Mouse (Mus musculus): ENCODE data around the gene Rbmxl1. TPM values are rescaled to one million over a fixed set of nuclear protein-coding genes. Genes with fewer than 3 reads are reported as not detected.
"Not testable (repeated sequence)": the region's sequence is repeated elsewhere in the genome, so short reads cannot be mapped to it uniquely, and the experiment has no call there.

Rbmxl1 gene
- polyA plus RNA-seq, 1 experiment from 2014 or later = 186 TPM

DNA sequence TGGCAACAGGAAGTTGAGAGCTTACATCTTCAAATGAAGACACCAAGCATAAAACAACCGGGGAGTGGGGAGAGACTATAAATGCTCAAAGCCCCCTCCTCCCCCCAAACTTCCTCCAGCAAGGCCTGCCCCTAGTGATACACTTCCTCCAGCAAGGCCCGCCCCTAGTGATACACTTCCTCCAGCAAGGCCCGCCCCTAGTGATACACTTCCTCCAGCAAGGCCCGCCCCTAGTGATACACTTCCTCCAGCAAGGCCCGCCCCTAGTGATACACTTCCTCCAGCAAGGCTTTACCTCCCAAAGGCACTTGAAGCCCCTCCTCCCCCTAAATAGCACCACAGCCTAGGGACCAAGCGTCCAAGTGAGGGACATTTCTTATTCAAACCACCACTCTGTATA lies 34.0 kb upstream of the Rbmxl1 start:
- WGBS (ENCODE audit: insufficient replicate concordance) = 78% methylated on average over 4 of the region's 6 CpGs

GRCm38 (mm10) chr8:78537795-78538194 lies 29.1 kb upstream of the Rbmxl1 start:
- 90% methylated on average over 3 of the region's 3 CpGs for WGBS (ENCODE audit: insufficient replicate concordance)
- H3K4me1 ChIP-seq (ENCODE audit: control insufficient read depth, insufficient read depth, low read length) = no peaks in the 10 kb centered on the region
- no peaks in the 10 kb centered on the region for H3K27me3 ChIP-seq (ENCODE audit: control insufficient read depth, insufficient read depth, low read length)
- H3K9ac ChIP-seq (ENCODE audit: low read depth, low read length) = no peak overlapping the region
- no peaks in the 10 kb centered on the region for H3K9me3 ChIP-seq (replicated peaks; ENCODE audit: control insufficient read depth, low read length)
- no peak for ATAC-seq (replicated peaks; ENCODE audit: insufficient number of reproducible peaks, low FRiP score, low TSS enrichment)
- peaks cover 4% of the 10 kb centered on the region for H3K36me3 ChIP-seq (ENCODE audit: control insufficient read depth, insufficient read depth, low read length)
- no peak overlapping the region for H3K27ac ChIP-seq (ENCODE audit: low read depth, low read length)
- H3K4me2 ChIP-seq = no peak overlapping the region
- H3K4me3 ChIP-seq (ENCODE audit: low read depth, low read length) = no peak overlapping the region

More for the DNA sequence above, 34.0 kb upstream of the Rbmxl1 start:
- H3K4me2 ChIP-seq; H3K27me3 ChIP-seq (ENCODE audit: control insufficient read depth, insufficient read depth, low read length); H3K4me3 ChIP-seq (ENCODE audit: low read depth, low read length); H3K9ac ChIP-seq (ENCODE audit: low read depth, low read length); ATAC-seq (replicated peaks; ENCODE audit: insufficient number of reproducible peaks, low FRiP score, low TSS enrichment); H3K9me3 ChIP-seq (replicated peaks; ENCODE audit: control insufficient read depth, low read length); H3K27ac ChIP-seq (ENCODE audit: low read depth, low read length); H3K36me3 ChIP-seq (ENCODE audit: control insufficient read depth, insufficient read depth, low read length): not testable (repeated sequence)
- H3K4me1 ChIP-seq (ENCODE audit: control insufficient read depth, insufficient read depth, low read length) = peaks cover 10% of the 10 kb centered on the region

GRCm38 (mm10) chr8:78536716-78537115 lies 28.0 kb upstream of the Rbmxl1 start:
- Histone ChIP-seq H3K9me3 (replicated peaks; ENCODE audit: control insufficient read depth, low read length) (no peaks in the 10 kb centered on the region), H3K9ac (ENCODE audit: low read depth, low read length) (no peak overlapping the region), H3K27ac (ENCODE audit: low read depth, low read length) (no peak overlapping the region), H3K36me3 (ENCODE audit: control insufficient read depth, insufficient read depth, low read length) (peaks cover under 1% of the 10 kb centered on the region), H3K4me1 (ENCODE audit: control insufficient read depth, insufficient read depth, low read length) (no peaks in the 10 kb centered on the region), H3K4me2 (no peak overlapping the region), H3K27me3 (ENCODE audit: control insufficient read depth, insufficient read depth, low read length) (no peaks in the 10 kb centered on the region), H3K4me3 (ENCODE audit: low read depth, low read length) (no peak overlapping the region)
- ATAC-seq (replicated peaks; ENCODE audit: insufficient number of reproducible peaks, low FRiP score, low TSS enrichment) = no peak
- 73% methylated on average over 5 of the region's 5 CpGs for WGBS (ENCODE audit: insufficient replicate concordance)

DNA sequence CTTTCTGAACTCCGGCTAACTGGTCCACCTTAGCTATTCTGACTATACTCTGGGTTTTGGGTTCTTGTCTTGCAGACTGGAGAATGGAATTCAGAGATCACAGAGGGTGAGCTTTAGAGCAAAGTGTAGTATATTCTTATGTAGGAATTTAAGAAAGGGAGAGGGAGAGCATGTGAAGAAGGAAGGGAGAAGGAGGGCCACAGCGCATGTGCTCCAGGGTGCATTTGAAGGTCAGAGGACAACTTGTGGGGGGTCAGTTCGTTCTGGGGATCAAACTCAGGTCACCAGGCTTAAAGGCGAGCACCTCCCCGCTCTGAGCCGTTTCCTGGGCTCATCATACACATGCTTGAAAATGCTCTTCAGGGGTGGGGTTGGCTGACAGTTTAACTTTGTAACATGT lies 25.3 kb upstream of the Rbmxl1 start:
- peaks cover 3% of the 10 kb centered on the region; the same call in 1 of the 2 replicates for H3K36me3 ChIP-seq (ENCODE audit: control insufficient read depth, insufficient read depth, low read length)
- ATAC-seq (replicated peaks; ENCODE audit: insufficient number of reproducible peaks, low FRiP score, low TSS enrichment) = no peak
- WGBS (ENCODE audit: insufficient replicate concordance) = 81% methylated on average over 6 of the region's 6 CpGs
- H3K9me3 ChIP-seq (replicated peaks; ENCODE audit: control insufficient read depth, low read length) = no peaks in the 10 kb centered on the region
- no peaks in the 10 kb centered on the region for H3K4me1 ChIP-seq (ENCODE audit: control insufficient read depth, insufficient read depth, low read length)
- H3K4me2 ChIP-seq = no peak overlapping the region
- no peaks in the 10 kb centered on the region for H3K27me3 ChIP-seq (ENCODE audit: control insufficient read depth, insufficient read depth, low read length)
- no peak overlapping the region for H3K9ac ChIP-seq (ENCODE audit: low read depth, low read length)
- H3K4me3 ChIP-seq (ENCODE audit: low read depth, low read length) = no peak overlapping the region
- no peak overlapping the region for H3K27ac ChIP-seq (ENCODE audit: low read depth, low read length)

DNA sequence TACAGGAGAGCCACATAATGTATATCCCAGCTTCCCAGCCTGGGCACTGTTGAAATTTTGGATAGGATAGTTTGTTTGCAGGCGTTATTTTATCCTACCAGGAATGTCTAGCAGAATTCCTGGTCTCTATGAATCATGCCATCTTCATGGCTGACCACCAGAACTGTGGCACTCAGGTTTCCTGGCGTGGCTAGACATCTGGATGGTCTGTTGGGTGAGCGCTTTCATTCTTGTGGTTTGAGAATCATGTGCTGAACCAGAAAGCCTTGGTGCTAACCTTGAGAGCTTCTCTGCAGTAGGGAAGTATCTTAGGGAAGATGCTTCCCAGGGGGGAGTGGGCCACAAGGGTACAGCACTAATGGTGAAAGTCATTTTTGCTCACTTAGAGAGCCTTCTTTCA lies 6.4 kb upstream of the Rbmxl1 start:
- Histone ChIP-seq H3K4me2 (no peak overlapping the region), H3K27ac (ENCODE audit: low read depth, low read length) (no peak overlapping the region), H3K9ac (ENCODE audit: low read depth, low read length) (no peak overlapping the region), H3K27me3 (ENCODE audit: control insufficient read depth, insufficient read depth, low read length) (no peaks in the 10 kb centered on the region), H3K4me3 (ENCODE audit: low read depth, low read length) (no peak overlapping the region), H3K36me3 (ENCODE audit: control insufficient read depth, insufficient read depth, low read length) (peaks cover 4% of the 10 kb centered on the region; the same call in 1 of the 2 replicates), H3K4me1 (ENCODE audit: control insufficient read depth, insufficient read depth, low read length) (0 out of 2 replicates have a peak, but pooled peaks cover 5% of the 10 kb centered on the region), H3K9me3 (replicated peaks; ENCODE audit: control insufficient read depth, low read length) (no peaks in the 10 kb centered on the region)
- WGBS (ENCODE audit: insufficient replicate concordance) = 87% methylated on average over 3 of the region's 3 CpGs
- no peak for ATAC-seq (replicated peaks; ENCODE audit: insufficient number of reproducible peaks, low FRiP score, low TSS enrichment)

GRCm38 (mm10) chr8:78514706-78515105 lies 6.0 kb upstream of the Rbmxl1 start:
- Histone ChIP-seq H3K27ac (ENCODE audit: low read depth, low read length) (no peak overlapping the region), H3K4me3 (ENCODE audit: low read depth, low read length) (no peak overlapping the region), H3K36me3 (ENCODE audit: control insufficient read depth, insufficient read depth, low read length) (peaks cover 4% of the 10 kb centered on the region; the same call in 1 of the 2 replicates), H3K4me1 (ENCODE audit: control insufficient read depth, insufficient read depth, low read length) (0 out of 2 replicates have a peak, but pooled peaks cover 5% of the 10 kb centered on the region), H3K9ac (ENCODE audit: low read depth, low read length) (no peak overlapping the region), H3K27me3 (ENCODE audit: control insufficient read depth, insufficient read depth, low read length) (no peaks in the 10 kb centered on the region), H3K9me3 (replicated peaks; ENCODE audit: control insufficient read depth, low read length) (no peaks in the 10 kb centered on the region), H3K4me2 (no peak overlapping the region)
- no peak for ATAC-seq (replicated peaks; ENCODE audit: insufficient number of reproducible peaks, low FRiP score, low TSS enrichment)
- WGBS (ENCODE audit: insufficient replicate concordance) = 87% methylated on average over 1 of the region's 1 CpGs

DNA sequence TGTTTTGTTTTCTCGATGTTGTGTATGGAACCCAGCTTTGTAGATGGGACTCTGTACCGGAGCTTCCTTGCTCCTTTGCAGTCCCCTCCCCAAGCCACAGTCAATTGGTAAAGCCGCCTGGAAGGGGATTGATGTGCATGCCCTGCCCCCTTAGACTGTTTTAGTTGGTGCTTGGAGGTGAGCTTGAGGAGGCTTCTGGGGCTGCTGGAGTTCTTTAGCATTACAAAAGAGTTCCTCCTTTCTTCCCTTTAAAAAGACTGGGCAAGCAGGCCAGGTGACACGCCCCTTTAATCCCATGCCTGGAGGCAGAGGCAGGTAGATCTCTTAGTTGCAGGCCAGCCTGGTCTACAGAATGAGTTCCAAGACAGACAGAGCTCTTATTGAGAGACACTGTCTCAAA lies 4.4 kb upstream of the Rbmxl1 start:
- Histone ChIP-seq H3K4me2 (no peak overlapping the region), H3K4me3 (ENCODE audit: low read depth, low read length) (no peak overlapping the region), H3K9me3 (replicated peaks; ENCODE audit: control insufficient read depth, low read length) (no peaks in the 10 kb centered on the region), H3K36me3 (ENCODE audit: control insufficient read depth, insufficient read depth, low read length) (peaks cover 4% of the 10 kb centered on the region; the same call in 1 of the 2 replicates), H3K27ac (ENCODE audit: low read depth, low read length) (no peak overlapping the region), H3K4me1 (ENCODE audit: control insufficient read depth, insufficient read depth, low read length) (0 out of 2 replicates have a peak, but pooled peaks cover 5% of the 10 kb centered on the region), H3K27me3 (ENCODE audit: control insufficient read depth, insufficient read depth, low read length) (no peaks in the 10 kb centered on the region), H3K9ac (ENCODE audit: low read depth, low read length) (no peak overlapping the region)
- no peak for ATAC-seq (replicated peaks; ENCODE audit: insufficient number of reproducible peaks, low FRiP score, low TSS enrichment)
- WGBS (ENCODE audit: insufficient replicate concordance) = 89% methylated on average over 4 of the region's 4 CpGs

- H3K9ac ChIP-seq (ENCODE audit: low read depth, low read length) = no peak overlapping the region
- ATAC-seq (replicated peaks; ENCODE audit: insufficient number of reproducible peaks, low FRiP score, low TSS enrichment) = no peak
- H3K27ac ChIP-seq (ENCODE audit: low read depth, low read length) = no peak overlapping the region
- peaks cover 9% of the 10 kb centered on the region for H3K4me1 ChIP-seq (ENCODE audit: control insufficient read depth, insufficient read depth, low read length)
- no peaks in the 10 kb centered on the region for H3K9me3 ChIP-seq (replicated peaks; ENCODE audit: control insufficient read depth, low read length)
- peaks cover 1% of the 10 kb centered on the region; the same call in 1 of the 2 replicates for H3K36me3 ChIP-seq (ENCODE audit: control insufficient read depth, insufficient read depth, low read length)
- WGBS (ENCODE audit: insufficient replicate concordance) = 67% methylated on average over 3 of the region's 3 CpGs
- H3K27me3 ChIP-seq (ENCODE audit: control insufficient read depth, insufficient read depth, low read length) = no peaks in the 10 kb centered on the region
- H3K4me3 ChIP-seq (ENCODE audit: low read depth, low read length) = no peak overlapping the region
- no peak overlapping the region for H3K4me2 ChIP-seq
These were observed 2.2 kb upstream of the Rbmxl1 start for GRCm38 (mm10) chr8:78510926-78511325.

DNA sequence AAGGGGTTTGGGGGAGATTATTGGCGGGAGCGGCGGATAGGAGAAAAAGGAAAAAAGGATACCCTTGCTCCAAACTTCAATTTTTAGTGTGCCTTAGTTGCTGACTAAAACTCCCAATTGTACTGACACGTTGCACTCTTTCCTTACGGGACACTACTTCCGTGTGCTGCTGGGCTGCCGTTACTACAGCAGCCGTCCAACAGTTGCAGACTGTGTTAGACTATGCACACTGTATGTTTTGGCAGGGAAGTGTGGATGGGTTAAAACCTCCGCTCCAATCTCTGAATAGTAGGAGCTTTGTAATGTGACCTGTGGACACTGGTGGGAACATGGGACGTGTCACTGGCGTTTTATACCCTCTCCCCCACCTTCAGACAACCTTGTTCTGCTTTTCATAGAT lies 1.4 kb upstream of the Rbmxl1 start:
- peaks cover 9% of the 10 kb centered on the region for H3K4me1 ChIP-seq (ENCODE audit: control insufficient read depth, insufficient read depth, low read length)
- no peaks in the 10 kb centered on the region for H3K36me3 ChIP-seq (ENCODE audit: control insufficient read depth, insufficient read depth, low read length)
- no peaks in the 10 kb centered on the region for H3K27me3 ChIP-seq (ENCODE audit: control insufficient read depth, insufficient read depth, low read length)
- H3K27ac ChIP-seq (ENCODE audit: low read depth, low read length) = peak overlapping the region; percentile 95; the same call in 1 of the 2 replicates
- WGBS (ENCODE audit: insufficient replicate concordance) = under 1% methylated on average over 11 of the region's 11 CpGs
- no peaks in the 10 kb centered on the region for H3K9me3 ChIP-seq (replicated peaks; ENCODE audit: control insufficient read depth, low read length)
- peak overlapping the region; percentile 96 for H3K4me2 ChIP-seq
- peak overlapping the region; percentile 97 for H3K9ac ChIP-seq (ENCODE audit: low read depth, low read length)
- peak overlapping the region; percentile 93 for H3K4me3 ChIP-seq (ENCODE audit: low read depth, low read length)
- no peak for ATAC-seq (replicated peaks; ENCODE audit: insufficient number of reproducible peaks, low FRiP score, low TSS enrichment)

All from heart, embryonic 11.5 days (tissue).